Mouse (Mus musculus) spleen, postnatal 36 days (tissue): Measurements from ENCODE around the gene Ms4a14.
"Not testable (repeated sequence)": the region's sequence is repeated elsewhere in the genome, so short reads cannot be mapped to it uniquely, and the experiment has no call there.

Source experiments
- DNase-seq, 2 experiments: peaks; one replicate each; pipeline ENCODE4 v3.0.0; 2022; ENCODE audit warnings: low spot score in 2 of 2, mixed read lengths in 1 of 2

Gene Ms4a14

GRCm38 (mm10) chr19:11263549-11263948 lies 50.7 kb downstream of the Ms4a14 start:
- peak; percentile 37 to 56 for DNase-seq

- DNase-seq: not testable (repeated sequence)
These were observed 51.3 kb downstream of the Ms4a14 start for GRCm38 (mm10) chr19:11262932-11263331.

GRCm38 (mm10) chr19:11261522-11261921 lies 52.7 kb downstream of the Ms4a14 start:
- no peak for DNase-seq
